8 mouse cellular contexts compared by ENCODE assay signal in the genomic region with DNA sequence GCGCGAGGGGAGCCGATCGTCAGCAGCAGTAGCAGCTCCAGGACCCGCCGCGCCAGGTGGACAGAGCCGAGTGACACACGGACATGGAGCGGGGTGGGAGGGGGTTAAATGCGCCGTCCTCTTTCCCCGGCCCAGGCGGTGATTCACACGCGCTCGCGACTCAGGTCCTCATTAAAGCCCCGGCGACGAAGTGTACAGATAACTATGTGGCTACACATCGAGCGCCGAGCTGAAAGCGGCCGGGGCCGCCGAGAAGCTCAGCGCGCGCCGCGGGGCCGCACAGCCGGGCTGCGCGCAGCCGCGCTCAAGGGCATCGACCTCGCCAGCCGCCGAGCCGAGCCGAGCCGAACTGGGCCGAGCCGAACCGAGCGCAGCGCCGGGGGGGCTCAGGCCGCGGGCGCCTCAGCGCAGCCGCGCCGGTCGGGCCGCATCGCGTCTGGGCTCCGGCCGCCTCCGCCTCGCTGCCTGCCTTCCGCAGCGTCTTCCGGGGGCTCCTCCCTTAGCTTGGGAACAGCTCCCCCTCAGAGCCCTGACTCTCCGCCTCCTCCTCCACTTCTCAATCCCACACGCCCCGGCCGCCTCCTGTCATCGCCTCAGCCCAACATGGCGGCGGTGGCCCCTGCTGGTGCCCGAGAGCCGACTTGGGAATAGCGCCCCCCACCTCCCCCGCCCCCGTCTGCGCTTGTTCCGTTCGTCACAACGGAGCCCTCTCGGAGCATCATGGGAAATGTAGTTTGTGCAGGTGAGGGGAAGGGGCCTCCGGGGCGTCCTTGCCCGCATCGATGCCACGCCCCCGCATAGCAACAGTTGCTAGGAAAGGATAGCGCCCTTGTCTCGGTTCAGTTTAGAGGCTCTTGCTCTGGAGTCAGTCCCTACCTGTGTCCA. TPM values are rescaled to one million over a fixed set of nuclear protein-coding genes. Genes with fewer than 3 reads are reported as not detected.
DNase-seq lines count a peak whose midpoint lies in the region; ATAC-seq and TF ChIP-seq lines count a peak whose summit lies in the region.

Gene Ubl3 (minus strand): TSS at position 603 of the 885 bp plus-strand sequence.

- TF ChIP-seq EP300 in CH12.LX (IDR thresholded peaks at IDR 0.05; ENCODE audit: low read length), result no peak
- TF ChIP-seq EP300 in heart, postnatal 0 days (IDR thresholded peaks at IDR 0.05; ENCODE audit: low read depth), result no peak

- no peaks in the 10 kb centered on the region for H3K36me3 ChIP-seq in CH12.LX (replicated peaks in 1 of 2; ENCODE audit: control insufficient read depth in 1 of 2, insufficient read depth in 1 of 2, low read length in 1 of 2)
- H3K36me3 ChIP-seq in forebrain, embryonic 12.5 days (replicated peaks), result no peaks in the 10 kb centered on the region
- H3K36me3 ChIP-seq in heart, postnatal 0 days (replicated peaks; ENCODE audit: control insufficient read depth, insufficient read depth, low read length), result no peaks in the 10 kb centered on the region
- H3K36me3 ChIP-seq in liver, embryonic 16.5 days (ENCODE audit: control insufficient read depth, insufficient read depth), result no peaks in the 10 kb centered on the region
- H3K36me3 ChIP-seq in neural tube, embryonic 13.5 days, result no peaks in the 10 kb centered on the region
- no peaks in the 10 kb centered on the region for H3K36me3 ChIP-seq in testis, adult 2 months (ENCODE audit: control insufficient read depth, insufficient read depth, low read length)

- dilution Hi-C loops in CH12.LX (cut with MboI; ENCODE audit: extremely low pct_ligation_motif_present, extremely low pct_unique_long_range_greater_than_20kb, low sequenced_read_pairs), result no loop called here

- peak in 1 of 2 experiments; percentile 35; a peak in 2 of 4 replicates for TF ChIP-seq CTCF in CH12.LX (conservative IDR thresholded peaks at IDR 0.05 in 1 of 2, IDR thresholded peaks at IDR 0.05 in 1 of 2; ENCODE audit: low read depth in 2 of 2, low read length in 2 of 2)
- peak; percentile 32; the same call in 1 of the 2 replicates for TF ChIP-seq CTCF in heart, postnatal 0 days (IDR thresholded peaks at IDR 0.05; ENCODE audit: low read depth)
- TF ChIP-seq CTCF in testis, adult 2 months (IDR thresholded peaks at IDR 0.05; ENCODE audit: control insufficient read depth, insufficient read depth, insufficient replicate concordance, low read depth, low read length), result no peak

- H3K79me2 ChIP-seq in CH12.LX (replicated peaks; ENCODE audit: control insufficient read depth, extremely low read depth, insufficient read depth, poor library complexity, severe bottlenecking), result peaks cover 38% of the 10 kb centered on the region

- H3K9me3 ChIP-seq in CH12.LX (replicated peaks; ENCODE audit: low read length), result no peaks in the 10 kb centered on the region
- H3K9me3 ChIP-seq in forebrain, embryonic 12.5 days, result no peaks in the 10 kb centered on the region
- H3K9me3 ChIP-seq in heart, postnatal 0 days (replicated peaks; ENCODE audit: control insufficient read depth, low read length), result no peaks in the 10 kb centered on the region
- H3K9me3 ChIP-seq in liver, embryonic 16.5 days (replicated peaks; ENCODE audit: control insufficient read depth, low read length), result no peaks in the 10 kb centered on the region
- H3K9me3 ChIP-seq in neural tube, embryonic 13.5 days, result no peaks in the 10 kb centered on the region

- peak within 1 kb of the TSS; percentile 70 to 78 (median 71) for H3K4me3 ChIP-seq in CH12.LX (replicated peaks in 1 of 3; ENCODE audit: low read depth in 2 of 3, low read length in 2 of 3, poor library complexity in 1 of 3)
- H3K4me3 ChIP-seq in forebrain, embryonic 12.5 days (replicated peaks), result peak within 1 kb of the TSS; percentile 63
- H3K4me3 ChIP-seq in heart, postnatal 0 days (ENCODE audit: low read depth, low read length), result peak within 1 kb of the TSS; percentile 71
- peak within 1 kb of the TSS; percentile 73 for H3K4me3 ChIP-seq in liver, embryonic 16.5 days (ENCODE audit: low read depth, low read length)
- peak within 1 kb of the TSS; percentile 78 for H3K4me3 ChIP-seq in neural tube, embryonic 13.5 days
- H3K4me3 ChIP-seq in testis, adult 2 months (ENCODE audit: control insufficient read depth, low read depth, low read length), result peak within 1 kb of the TSS; percentile 96

- H3K4me1 ChIP-seq in CH12.LX (ENCODE audit: control insufficient read depth in 1 of 2, insufficient read depth in 2 of 2), result peaks cover 31 to 66% of the 10 kb centered on the region in 2 experiments
- H3K4me1 ChIP-seq in forebrain, embryonic 12.5 days, result peaks cover 45% of the 10 kb centered on the region
- peaks cover 37% of the 10 kb centered on the region for H3K4me1 ChIP-seq in heart, postnatal 0 days (ENCODE audit: control insufficient read depth, insufficient read depth)
- peaks cover 20% of the 10 kb centered on the region for H3K4me1 ChIP-seq in liver, embryonic 16.5 days (ENCODE audit: control insufficient read depth, low read depth, low read length)
- peaks cover 56% of the 10 kb centered on the region for H3K4me1 ChIP-seq in neural tube, embryonic 13.5 days (replicated peaks)
- H3K4me1 ChIP-seq in testis, adult 2 months (ENCODE audit: control insufficient read depth, insufficient read depth, low read length), result peaks cover 18% of the 10 kb centered on the region

- H3K4me2 ChIP-seq in CH12.LX (ENCODE audit: insufficient read depth, low read depth, poor library complexity, severe bottlenecking), result peak within 1 kb of the TSS; percentile 22; the same call in 1 of the 2 replicates
- peak within 1 kb of the TSS; percentile 64 for H3K4me2 ChIP-seq in forebrain, embryonic 12.5 days
- H3K4me2 ChIP-seq in heart, postnatal 0 days (ENCODE audit: low read depth, low read length), result peak within 1 kb of the TSS; percentile 85
- H3K4me2 ChIP-seq in liver, embryonic 16.5 days (ENCODE audit: low read depth, low read length), result peak within 1 kb of the TSS; percentile 71
- peak within 1 kb of the TSS; percentile 74 for H3K4me2 ChIP-seq in neural tube, embryonic 13.5 days

- DNase-seq in CH12.LX (ENCODE audit: extremely low read depth), result peak; percentile 96
- peak; percentile 68 for DNase-seq in c-Kit-positive CD71-positive TER-119-positive erythroid progenitor cells, embryonic 14.5 days (ENCODE audit: low spot score)
- DNase-seq in heart, postnatal 0 days (ENCODE audit: low spot score), result peak; percentile 97
- DNase-seq in kidney, postnatal 4 days, result peak; percentile 93 to 96

- TF ChIP-seq POLR2A in CH12.LX (IDR thresholded peaks at IDR 0.05; ENCODE audit: low read depth, low read length), result peak; percentile 80
- peak; percentile 92 for TF ChIP-seq POLR2A in testis, adult 2 months (IDR thresholded peaks at IDR 0.05; ENCODE audit: control insufficient read depth, low read depth, low read length)

- WGBS in forebrain, embryonic 12.5 days, result under 1% methylated on average over 75 of the region's 95 CpGs
- under 1% methylated on average over 89 of the region's 95 CpGs for WGBS in heart, postnatal 0 days
- WGBS in liver, embryonic 16.5 days (ENCODE audit: insufficient replicate concordance), result under 1% methylated on average over 89 of the region's 95 CpGs
- under 1% methylated on average over 75 of the region's 95 CpGs for WGBS in neural tube, embryonic 13.5 days

- H3K27ac ChIP-seq in CH12.LX (ENCODE audit: insufficient read depth, low read depth), result peak within 1 kb of the TSS; percentile 78
- peak within 1 kb of the TSS; percentile 99 for H3K27ac ChIP-seq in forebrain, embryonic 12.5 days
- H3K27ac ChIP-seq in heart, postnatal 0 days (ENCODE audit: low read depth), result peak within 1 kb of the TSS; percentile 96
- peak within 1 kb of the TSS; percentile 86 for H3K27ac ChIP-seq in liver, embryonic 16.5 days (ENCODE audit: low read length)
- peak within 1 kb of the TSS; percentile 98 for H3K27ac ChIP-seq in neural tube, embryonic 13.5 days (replicated peaks)
- peak within 1 kb of the TSS; percentile 97 for H3K27ac ChIP-seq in testis, adult 2 months (ENCODE audit: control insufficient read depth, insufficient read depth, low read depth, low read length)

- no peaks in the 10 kb centered on the region for H3K27me3 ChIP-seq in CH12.LX (replicated peaks)
- H3K27me3 ChIP-seq in forebrain, embryonic 12.5 days, result peaks cover 10% of the 10 kb centered on the region; the same call in 1 of the 2 replicates
- no peaks in the 10 kb centered on the region for H3K27me3 ChIP-seq in heart, postnatal 0 days (ENCODE audit: control insufficient read depth, insufficient read depth, low read length)
- H3K27me3 ChIP-seq in liver, embryonic 16.5 days (ENCODE audit: control insufficient read depth, insufficient read depth, low read depth, low read length), result peaks cover 32% of the 10 kb centered on the region
- peaks cover 6% of the 10 kb centered on the region; the same call in 1 of the 2 replicates for H3K27me3 ChIP-seq in neural tube, embryonic 13.5 days
- H3K27me3 ChIP-seq in testis, adult 2 months (ENCODE audit: control insufficient read depth, insufficient read depth, low read length), result no peaks in the 10 kb centered on the region

- TF ChIP-seq RAD21 in CH12.LX (IDR thresholded peaks at IDR 0.05; ENCODE audit: low read depth, low read length), result no peak; the same call in 1 of the 2 replicates

- in situ Hi-C loops in CH12.LX (cut with MboI; ENCODE audit: low pct_ligation_motif_present, low pct_unique_long_range_greater_than_20kb, low sequenced_read_pairs), result loop anchor here (10.0 kb wide), 1 partner anchor 52 kb away; no protein-coding TSS in a partner anchor

- ATAC-seq in forebrain, embryonic 12.5 days (ENCODE audit: low FRiP score), result peak; percentile 94
- ATAC-seq in heart, postnatal 0 days (ENCODE audit: insufficient read depth, low read depth), result peak; percentile 96
- peak; percentile 84 for ATAC-seq in liver, embryonic 16.5 days (ENCODE audit: low read depth)
- peak; percentile 95 for ATAC-seq in neural tube, embryonic 13.5 days (ENCODE audit: low read depth)

- peak within 1 kb of the TSS; percentile 73 for H3K9ac ChIP-seq in CH12.LX (ENCODE audit: insufficient read depth, low read depth)
- peak within 1 kb of the TSS; percentile 77 for H3K9ac ChIP-seq in forebrain, embryonic 12.5 days
- peak within 1 kb of the TSS; percentile 72 for H3K9ac ChIP-seq in heart, postnatal 0 days (replicated peaks; ENCODE audit: low read depth, low read length)
- H3K9ac ChIP-seq in liver, embryonic 16.5 days (ENCODE audit: low read depth, low read length), result peak within 1 kb of the TSS; percentile 72
- peak within 1 kb of the TSS; percentile 91 for H3K9ac ChIP-seq in neural tube, embryonic 13.5 days

TF ChIP-seq in CH12.LX, 34 proteins besides CTCF, POLR2A, EP300 and RAD21 (continues in another document):
- no peak for TF ChIP-seq ZKSCAN1 (IDR thresholded peaks at IDR 0.05; ENCODE audit: borderline replicate concordance, low read depth, low read length)

RNA-seq across cellular contexts. Expression of gene Ubl3, which starts in this region (rescaled TPM):
- 44.8 and 46.9 TPM in 2 replicates for total RNA-seq in CH12.LX (2012; rRNA removed)
- total RNA-seq in CH12.LX (2014; rRNA removed), result 83.3 and 83.5 TPM in 2 replicates
- polyA plus RNA-seq in CH12.LX (2012; ENCODE audit: insufficient read length, low read depth), result 81.8 and 85.9 TPM in 2 replicates
- 92.0 and 94.6 TPM in 2 replicates for polyA plus RNA-seq in forebrain, embryonic 12.5 days (2016; fragmentation: Nextera tagmentation; extraction: Ambion mirVana)
- 105 and 116 TPM in 2 replicates for total RNA-seq in heart, postnatal 0 days (2014; rRNA removed; ENCODE audit: low replicate concordance)
- polyA plus RNA-seq in heart, postnatal 0 days (2015; fragmentation: Nextera tagmentation; extraction: Ambion mirVana), result 76.8 and 76.9 TPM in 2 replicates
- polyA plus RNA-seq in liver, embryonic 16.5 days (2015; fragmentation: Nextera tagmentation; extraction: Ambion mirVana), result 13.0 and 15.4 TPM in 2 replicates
- 103 and 109 TPM in 2 replicates for polyA plus RNA-seq in neural tube, embryonic 13.5 days (2015; fragmentation: Nextera tagmentation; extraction: Ambion mirVana)
- polyA plus RNA-seq in testis, adult 2 months (2012; rRNA removed), result 176 and 180 TPM in 2 replicates

Comparison
In these comparisons a context has a peak if more than half of its experiments do, and no peak if none do; other contexts are left out.
1. Peak in every context shown above with its lines: DNase-seq, ATAC-seq, H3K4me3 ChIP-seq and H3K27ac ChIP-seq.
2. H3K4me2 ChIP-seq: peak in every context shown above with its lines; median percentile 85 in heart, postnatal 0 days; 74 in neural tube, embryonic 13.5 days; 71 in liver, embryonic 16.5 days; 64 in forebrain, embryonic 12.5 days; 22 in CH12.LX.